Mouse (Mus musculus) small intestine, adult 10 weeks (tissue): ENCODE data around the gene Itga2. TPM values are rescaled to one million over a fixed set of nuclear protein-coding genes. Genes with fewer than 3 reads are reported as not detected.

Experiments
- polyA plus RNA-seq: library from polyadenylated mRNA; stranded (reverse); fragments of 350-450 nt; fragmentation: Illumina TruSeq; extraction: RNeasy Lipid Tissue Mini Kit (QIAGEN cat#74804); gene quantifications from one replicate; pipeline ENCODE4 v1.2.3, GENCODE M21; 2014; ENCODE audit warnings: low replicate concordance

Gene Itga2
- 12.2 TPM for polyA plus RNA-seq

GRCm38 (mm10) chr13:114931775-114932294 is at the start of gene Itga2:
Gene Itga2 (minus strand): TSS chr13:114932100.

GRCm38 (mm10) chr13:114817751-114818360 is 114.0 kb downstream of the Itga2 start, which contains the start of gene Mocs2:
Gene Mocs2 (plus strand): TSS chr13:114818236.

Other genes starting within 250 kb of the Itga2 start
- gene Mocs2, start 113.9 kb downstream of the Itga2 start, polyA plus RNA-seq, result 356 TPM
- gene Pelo, start 158.1 kb upstream of the Itga2 start, polyA plus RNA-seq, result not detected
- gene Gm49395, start 169.8 kb upstream of the Itga2 start, polyA plus RNA-seq, result 2.4 TPM
- 19.0 TPM for gene Itga1, start 169.9 kb upstream of the Itga2 start, polyA plus RNA-seq